Mouse (Mus musculus): ENCODE results near the gene Carmil1.

The Carmil1 gene

GRCm38 (mm10) chr13:24048611-24049010 is 232.0 kb downstream of the Carmil1 start:
- DNase-seq (ENCODE audit: low spot score), result no peak

GRCm38 (mm10) chr13:24045271-24045670 is 235.3 kb downstream of the Carmil1 start:
- DNase-seq (ENCODE audit: low spot score), result no peak

DNA sequence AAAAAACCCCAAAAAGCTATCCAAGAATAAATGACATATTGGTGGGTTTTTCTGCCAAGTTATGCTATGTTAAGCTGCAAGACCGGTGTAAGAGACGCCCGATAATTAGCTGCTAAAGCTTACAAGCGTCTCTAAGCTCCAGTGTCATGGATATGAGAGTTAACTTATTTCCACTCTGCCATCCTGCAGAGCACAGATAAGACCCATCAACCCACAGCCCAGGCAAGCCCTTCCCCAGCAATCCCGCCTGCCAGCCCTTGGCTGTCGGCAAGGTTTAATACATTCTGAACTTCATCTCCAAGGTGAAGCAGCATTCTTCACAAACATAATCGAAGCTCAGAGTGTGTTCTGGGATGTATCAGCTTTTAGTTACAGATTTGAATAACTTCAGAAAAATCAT is 240.4 kb downstream of the Carmil1 start:
- no peak for DNase-seq (ENCODE audit: low spot score)

GRCm38 (mm10) chr13:24037502-24037901 is 243.1 kb downstream of the Carmil1 start:
- DNase-seq (ENCODE audit: low spot score), result no peak

GRCm38 (mm10) chr13:24036150-24036549 is 244.4 kb downstream of the Carmil1 start:
- DNase-seq (ENCODE audit: low spot score), result no peak

DNA sequence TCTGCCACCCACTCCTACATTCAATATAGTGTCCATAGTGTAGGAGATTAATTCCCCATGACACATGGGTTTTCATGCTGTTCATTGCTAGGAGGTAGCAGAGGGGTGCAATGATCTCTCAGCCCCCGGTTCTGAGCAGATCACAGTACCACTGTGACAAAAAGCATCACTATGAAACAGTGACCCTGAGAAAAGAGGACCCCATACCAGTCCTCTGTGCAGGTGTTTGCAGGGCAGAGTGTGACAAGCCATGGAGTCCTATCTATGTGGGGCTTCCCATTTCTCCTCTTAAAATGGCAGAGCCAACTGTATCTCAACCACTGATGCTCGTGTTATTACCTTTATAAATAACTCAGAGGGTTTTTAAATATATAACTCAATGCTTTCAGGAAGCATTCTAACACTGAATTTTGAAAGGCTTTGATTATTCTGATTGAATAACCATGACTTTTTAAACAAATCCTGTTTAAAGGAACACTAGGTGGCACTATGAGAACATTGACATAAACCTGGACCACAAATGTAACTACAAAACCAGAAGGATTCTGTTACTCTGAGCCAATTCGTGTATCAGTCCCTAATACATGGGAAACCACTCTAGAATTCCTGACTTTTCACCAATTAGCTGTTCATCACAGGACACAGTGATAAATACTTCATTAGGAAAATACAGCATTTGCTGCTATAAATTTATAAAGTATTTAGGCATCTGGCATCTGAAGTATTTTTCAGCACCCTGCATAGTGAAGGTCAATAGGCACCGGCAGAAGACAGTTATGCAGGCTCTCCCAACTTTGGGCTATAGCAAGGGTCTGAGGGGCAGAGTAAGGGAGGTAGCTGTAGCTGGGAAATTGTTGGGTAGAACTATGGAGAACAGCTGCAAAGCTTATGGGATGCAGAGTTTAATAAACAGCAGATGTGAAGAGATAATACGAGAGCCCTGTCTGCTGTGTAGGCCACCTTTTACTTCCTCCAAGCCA is 253.1 kb downstream of the Carmil1 start:
- peak; percentile 11 for DNase-seq (ENCODE audit: low spot score)

- no peak for DNase-seq (ENCODE audit: low spot score)
Measured at GRCm38 (mm10) chr13:24018515-24018914, 262.1 kb downstream of the Carmil1 start.

DNA sequence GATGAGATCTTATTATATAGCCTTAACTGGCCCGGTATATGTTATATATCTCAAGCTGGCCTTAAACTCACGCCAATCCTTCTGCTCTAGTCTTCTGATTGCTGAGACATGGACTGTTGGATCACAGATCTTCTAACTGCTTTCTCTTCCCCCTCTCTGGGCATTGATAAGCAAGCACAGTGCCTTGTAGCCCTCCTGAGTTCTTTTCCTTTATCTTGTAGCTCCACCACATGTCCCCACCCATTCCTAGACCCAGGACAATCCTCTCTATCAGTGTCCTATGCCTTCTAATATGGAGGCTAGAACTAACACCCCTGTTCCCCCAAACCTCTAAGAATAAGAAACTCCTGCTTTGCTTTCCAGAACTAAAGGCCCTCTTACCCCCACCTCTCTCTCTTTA is 275.1 kb downstream of the Carmil1 start:
- no peak for DNase-seq (ENCODE audit: low spot score)

DNA sequence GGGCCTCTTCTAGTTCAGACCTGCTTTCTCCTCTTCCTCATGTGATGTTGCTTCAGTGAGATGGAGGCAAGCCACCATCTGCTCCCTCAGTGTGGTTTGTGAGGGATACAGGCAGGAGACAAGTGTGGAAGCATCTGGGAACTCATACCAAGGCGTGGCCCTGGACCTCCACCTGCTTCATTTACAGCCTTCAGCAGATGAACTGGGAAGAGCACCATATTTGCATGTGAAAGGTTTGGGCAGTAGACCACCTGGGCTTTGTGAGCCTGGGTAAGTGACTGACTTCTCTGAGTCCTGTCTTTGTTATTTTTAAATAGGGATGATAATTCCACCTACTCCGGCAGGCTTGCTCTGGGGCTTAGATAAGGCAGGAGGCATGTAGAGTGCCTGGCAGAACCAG is 278.8 kb downstream of the Carmil1 start:
- no peak for DNase-seq (ENCODE audit: low spot score)

GRCm38 (mm10) chr13:24001081-24001480 is 279.5 kb downstream of the Carmil1 start:
- no peak for DNase-seq (ENCODE audit: low spot score)

DNA sequence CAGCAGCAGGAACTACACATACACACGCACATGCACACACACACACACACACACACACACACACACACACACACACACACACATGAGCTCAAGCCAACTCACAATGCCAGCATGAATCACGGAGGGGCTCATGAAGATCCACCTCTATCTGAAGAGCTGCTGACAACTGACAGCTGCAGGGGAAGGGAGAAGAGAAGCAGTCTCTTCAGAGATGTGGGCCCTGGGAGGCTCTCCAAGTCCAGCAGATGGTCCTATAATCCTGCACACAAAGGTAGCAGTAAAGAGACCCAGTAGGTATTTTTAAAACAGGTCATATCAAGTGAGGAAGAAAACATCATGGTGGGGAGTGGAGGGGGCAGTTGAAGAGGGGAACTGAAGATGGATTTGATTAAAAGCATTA is 281.8 kb downstream of the Carmil1 start:
- no peak for DNase-seq (ENCODE audit: low spot score)

- DNase-seq (ENCODE audit: low spot score), result no peak
Measured at GRCm38 (mm10) chr13:23994756-23995155, 285.8 kb downstream of the Carmil1 start.

GRCm38 (mm10) chr13:23994024-23994423 is 286.6 kb downstream of the Carmil1 start:
- no peak for DNase-seq (ENCODE audit: low spot score)

DNA sequence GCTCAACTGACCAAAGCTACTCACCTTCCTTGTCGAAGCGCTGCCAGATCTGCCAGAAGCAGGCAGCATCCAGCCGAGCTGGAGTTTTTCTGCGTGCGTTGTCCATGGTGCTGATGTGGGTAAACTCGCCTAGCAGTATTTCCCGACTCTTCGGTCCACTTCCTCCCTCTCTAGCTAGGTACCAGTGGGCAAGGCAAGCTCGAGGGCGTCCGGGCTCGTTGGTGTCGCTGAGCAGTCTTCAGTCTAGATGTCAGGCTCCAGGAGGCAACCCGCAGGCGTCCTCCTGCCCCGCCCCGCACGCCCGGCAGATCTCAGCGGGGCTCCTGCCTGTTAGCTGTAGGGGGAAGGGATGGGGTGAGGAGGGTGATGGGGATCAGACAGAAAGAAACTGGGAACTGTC is 289.7 kb downstream of the Carmil1 start, which contains the start of gene Scgn:
Scgn (minus strand) TSS at position 287 of the 400 bp plus-strand sequence.
- DNase-seq (ENCODE audit: low spot score), result no peak

- no peak for DNase-seq (ENCODE audit: low spot score)
Measured at GRCm38 (mm10) chr13:23990451-23990850, 290.1 kb downstream of the Carmil1 start.

- DNase-seq (ENCODE audit: low spot score), result no peak
Measured at GRCm38 (mm10) chr13:23985130-23985529, 295.5 kb downstream of the Carmil1 start.

GRCm38 (mm10) chr13:23972271-23972670 is 308.3 kb downstream of the Carmil1 start:
- no peak for DNase-seq (ENCODE audit: low spot score)

GRCm38 (mm10) chr13:23971870-23972269 is 308.7 kb downstream of the Carmil1 start:
- DNase-seq (ENCODE audit: low spot score), result no peak

GRCm38 (mm10) chr13:23964909-23965308 is 315.7 kb downstream of the Carmil1 start:
- DNase-seq (ENCODE audit: low spot score), result no peak

Data from MN1 (cell line).